Mouse (Mus musculus): ENCODE measurements at regions not wholly inside any gene's neighbourhood (a gene's known extent, or its start where the extent isn't known, plus 50 kb on each side); places are given as distances from the start of the nearest gene placed in this dataset.
A peak's percentile ranks its signal among the peaks of the same experiment; 100 is the strongest.

- H3K4me2 ChIP-seq (replicated peaks), result no peak overlapping the region
- H3K4me3 ChIP-seq, result no peak overlapping the region
- no peak overlapping the region for H3K27ac ChIP-seq (replicated peaks)
- peaks cover 7% of the 10 kb centered on the region for H3K27me3 ChIP-seq
- no peak overlapping the region for H3K9ac ChIP-seq (replicated peaks)
- ATAC-seq (ENCODE audit: low FRiP score, low read depth), result no peak
- peaks cover 12% of the 10 kb centered on the region for H3K4me1 ChIP-seq
- WGBS, result 80% methylated on average over 4 of the region's 4 CpGs
- H3K9me3 ChIP-seq, result no peaks in the 10 kb centered on the region
- H3K36me3 ChIP-seq, result no peaks in the 10 kb centered on the region
Measured at GRCm38 (mm10) chr12:106524411-106524810, 514.4 kb downstream of the Vrk1 start.

GRCm38 (mm10) chr12:106527116-106527515, 517.1 kb downstream of the Vrk1 start:
- no peak for ATAC-seq (ENCODE audit: low FRiP score, low read depth)

GRCm38 (mm10) chr12:106527699-106528434, 517.8 kb downstream of the Vrk1 start:
- 6% methylated on average over 20 of the region's 20 CpGs for WGBS
- peak overlapping the region; percentile 41 for H3K4me2 ChIP-seq (replicated peaks)
- H3K27me3 ChIP-seq, result peaks cover 7% of the 10 kb centered on the region
- 0 out of 2 replicates have a peak overlapping the region, but pooled peaks have one; percentile 12 for H3K9ac ChIP-seq (replicated peaks)
- H3K4me3 ChIP-seq, result peak overlapping the region; percentile 12; the same call in 1 of the 2 replicates
- no peaks in the 10 kb centered on the region for H3K9me3 ChIP-seq
- no peaks in the 10 kb centered on the region for H3K36me3 ChIP-seq
- peak; percentile 49; the same call in 1 of the 2 replicates for ATAC-seq (ENCODE audit: low FRiP score, low read depth)
- H3K4me1 ChIP-seq, result peaks cover 12% of the 10 kb centered on the region
- H3K27ac ChIP-seq (replicated peaks), result no peak overlapping the region

More at GRCm38 (mm10) chr12:106527116-106527515, 517.1 kb downstream of the Vrk1 start:
- 61% methylated on average over 7 of the region's 8 CpGs for WGBS
- Histone ChIP-seq H3K4me3 (no peak overlapping the region), H3K27ac (replicated peaks) (no peak overlapping the region), H3K9me3 (no peaks in the 10 kb centered on the region), H3K4me1 (peaks cover 12% of the 10 kb centered on the region), H3K9ac (replicated peaks) (no peak overlapping the region), H3K36me3 (no peaks in the 10 kb centered on the region), H3K4me2 (replicated peaks) (peak overlapping the region; percentile 41; the same call in 1 of the 2 replicates), H3K27me3 (peaks cover 7% of the 10 kb centered on the region)

- H3K4me1 ChIP-seq, result peaks cover 12% of the 10 kb centered on the region
- 46% methylated on average over 10 of the region's 10 CpGs for WGBS
- no peak overlapping the region for H3K9ac ChIP-seq (replicated peaks)
- ATAC-seq (ENCODE audit: low FRiP score, low read depth), result no peak
- H3K27me3 ChIP-seq, result peaks cover 7% of the 10 kb centered on the region
- H3K9me3 ChIP-seq, result no peaks in the 10 kb centered on the region
- H3K27ac ChIP-seq (replicated peaks), result no peak overlapping the region
- H3K4me2 ChIP-seq (replicated peaks), result 0 out of 2 replicates have a peak overlapping the region, but pooled peaks have one; percentile 41
- no peak overlapping the region for H3K4me3 ChIP-seq
- H3K36me3 ChIP-seq, result no peaks in the 10 kb centered on the region
Measured at GRCm38 (mm10) chr12:106528521-106528920, 518.5 kb downstream of the Vrk1 start.

GRCm38 (mm10) chr12:106529175-106529574, 519.1 kb downstream of the Vrk1 start:
- peaks cover 12% of the 10 kb centered on the region for H3K4me1 ChIP-seq
- H3K4me3 ChIP-seq, result no peak overlapping the region
- H3K36me3 ChIP-seq, result no peaks in the 10 kb centered on the region
- H3K9ac ChIP-seq (replicated peaks), result no peak overlapping the region
- peaks cover 7% of the 10 kb centered on the region for H3K27me3 ChIP-seq
- WGBS, result 53% methylated on average over 11 of the region's 11 CpGs
- no peak overlapping the region for H3K4me2 ChIP-seq (replicated peaks)
- no peak for ATAC-seq (ENCODE audit: low FRiP score, low read depth)
- no peak overlapping the region for H3K27ac ChIP-seq (replicated peaks)
- no peaks in the 10 kb centered on the region for H3K9me3 ChIP-seq

- no peak for ATAC-seq (ENCODE audit: low FRiP score, low read depth)
- no peak overlapping the region for H3K4me2 ChIP-seq (replicated peaks)
- H3K4me1 ChIP-seq, result peaks cover 16% of the 10 kb centered on the region; the same call in 1 of the 2 replicates
- WGBS, result 37% methylated on average over 2 of the region's 2 CpGs
- H3K27ac ChIP-seq (replicated peaks), result no peak overlapping the region
- H3K4me3 ChIP-seq, result no peak overlapping the region
- peaks cover 4% of the 10 kb centered on the region; the same call in 1 of the 2 replicates for H3K27me3 ChIP-seq
- no peaks in the 10 kb centered on the region for H3K36me3 ChIP-seq
- H3K9me3 ChIP-seq, result no peaks in the 10 kb centered on the region
- no peak overlapping the region for H3K9ac ChIP-seq (replicated peaks)
Measured at GRCm38 (mm10) chr12:106535086-106535485, 525.1 kb downstream of the Vrk1 start.

- WGBS, result 38% methylated on average over 8 of the region's 8 CpGs
- Histone ChIP-seq H3K27ac (replicated peaks) (no peak overlapping the region), H3K27me3 (peaks cover 4% of the 10 kb centered on the region; the same call in 1 of the 2 replicates), H3K4me3 (no peak overlapping the region), H3K4me1 (peaks cover 16% of the 10 kb centered on the region; the same call in 1 of the 2 replicates), H3K9me3 (no peaks in the 10 kb centered on the region), H3K36me3 (no peaks in the 10 kb centered on the region), H3K4me2 (replicated peaks) (no peak overlapping the region), H3K9ac (replicated peaks) (no peak overlapping the region)
- ATAC-seq (ENCODE audit: low FRiP score, low read depth), result 0 out of 2 replicates have a peak, but pooled peaks have one; percentile 16
Measured at GRCm38 (mm10) chr12:106535628-106536288, 525.7 kb downstream of the Vrk1 start.

- H3K9me3 ChIP-seq, result no peaks in the 10 kb centered on the region
- no peaks in the 10 kb centered on the region for H3K36me3 ChIP-seq
Measured at GRCm38 (mm10) chr12:106536289-106536636, 526.2 kb downstream of the Vrk1 start.

GRCm38 (mm10) chr12:106540003-106540402, 530.0 kb downstream of the Vrk1 start:
- WGBS, result 82% methylated on average over 6 of the region's 6 CpGs
- Histone ChIP-seq H3K27me3 (peaks cover 4% of the 10 kb centered on the region; the same call in 1 of the 2 replicates), H3K36me3 (no peaks in the 10 kb centered on the region), H3K4me1 (peaks cover 16% of the 10 kb centered on the region), H3K9ac (replicated peaks) (no peak overlapping the region), H3K4me2 (replicated peaks) (no peak overlapping the region), H3K27ac (replicated peaks) (no peak overlapping the region), H3K9me3 (no peaks in the 10 kb centered on the region), H3K4me3 (no peak overlapping the region)
- ATAC-seq (ENCODE audit: low FRiP score, low read depth), result no peak

More at GRCm38 (mm10) chr12:106536289-106536636, 526.2 kb downstream of the Vrk1 start:
- ATAC-seq (ENCODE audit: low FRiP score, low read depth), result no peak; the same call in 1 of the 2 replicates
- Histone ChIP-seq H3K27ac (replicated peaks) (no peak overlapping the region), H3K4me1 (peaks cover 16% of the 10 kb centered on the region; the same call in 1 of the 2 replicates), H3K4me2 (replicated peaks) (no peak overlapping the region), H3K9ac (replicated peaks) (no peak overlapping the region), H3K27me3 (peaks cover 4% of the 10 kb centered on the region; the same call in 1 of the 2 replicates), H3K4me3 (no peak overlapping the region)
- WGBS, result 27% methylated on average over 7 of the region's 7 CpGs

GRCm38 (mm10) chr12:106559566-106559965, 549.5 kb downstream of the Vrk1 start:
- Histone ChIP-seq H3K27me3 (no peaks in the 10 kb centered on the region), H3K9ac (replicated peaks) (no peak overlapping the region), H3K27ac (replicated peaks) (no peak overlapping the region), H3K9me3 (no peaks in the 10 kb centered on the region), H3K36me3 (no peaks in the 10 kb centered on the region), H3K4me2 (replicated peaks) (no peak overlapping the region), H3K4me1 (no peaks in the 10 kb centered on the region), H3K4me3 (no peak overlapping the region)
- ATAC-seq (ENCODE audit: low FRiP score, low read depth), result no peak
- 88% methylated on average over 9 of the region's 9 CpGs for WGBS

- Histone ChIP-seq H3K4me3 (no peak overlapping the region), H3K4me2 (replicated peaks) (no peak overlapping the region), H3K9ac (replicated peaks) (no peak overlapping the region), H3K27me3 (peaks cover 4% of the 10 kb centered on the region; the same call in 1 of the 2 replicates), H3K36me3 (no peaks in the 10 kb centered on the region), H3K4me1 (peaks cover 4% of the 10 kb centered on the region), H3K27ac (replicated peaks) (no peak overlapping the region), H3K9me3 (no peaks in the 10 kb centered on the region)
- no peak for ATAC-seq (ENCODE audit: low FRiP score, low read depth)
- WGBS, result 27% methylated on average over 6 of the region's 6 CpGs
Measured at GRCm38 (mm10) chr12:106565263-106565681, 555.2 kb downstream of the Vrk1 start.

- Histone ChIP-seq H3K9ac (replicated peaks) (no peak overlapping the region), H3K4me1 (peaks cover 4% of the 10 kb centered on the region), H3K4me2 (replicated peaks) (no peak overlapping the region), H3K27ac (replicated peaks) (no peak overlapping the region), H3K9me3 (no peaks in the 10 kb centered on the region), H3K36me3 (no peaks in the 10 kb centered on the region), H3K4me3 (no peak overlapping the region), H3K27me3 (peaks cover 4% of the 10 kb centered on the region; the same call in 1 of the 2 replicates)
- WGBS, result 87% methylated on average over 4 of the region's 4 CpGs
- ATAC-seq (ENCODE audit: low FRiP score, low read depth), result no peak
Measured at GRCm38 (mm10) chr12:106566361-106566760, 556.3 kb downstream of the Vrk1 start.

Data from midbrain, embryonic 12.5 days (tissue).